Mouse (Mus musculus): ENCODE data around the gene Iqca. TPM values are rescaled to one million over a fixed set of nuclear protein-coding genes. Genes with fewer than 3 reads are reported as not detected.

Gene Iqca
- 6.6 TPM for polyA plus RNA-seq (2014; fragmentation: Illumina TruSeq; extraction: RNeasy Lipid Tissue Mini Kit (QIAGEN cat#74804))

GRCm38 (mm10) chr1:90153099-90153744 is at the start of gene Iqca:
Gene Iqca (minus strand): TSS chr1:90153401.

GRCm38 (mm10) chr1:90014446-90014845 is 138.8 kb downstream of the Iqca start, which contains the start of gene Asb18:
Gene Asb18 (minus strand): TSS chr1:90014666.

Other genes starting within 250 kb of the Iqca start
- 4.2 TPM for gene Gbx2, start 222.2 kb downstream of the Iqca start, polyA plus RNA-seq (2014; fragmentation: Illumina TruSeq; extraction: RNeasy Lipid Tissue Mini Kit (QIAGEN cat#74804))
- gene Asb18, start 138.7 kb downstream of the Iqca start, polyA plus RNA-seq (2014; fragmentation: Illumina TruSeq; extraction: RNeasy Lipid Tissue Mini Kit (QIAGEN cat#74804)) = not detected
- 7.6 TPM for gene Ackr3, start 50.6 kb upstream of the Iqca start, polyA plus RNA-seq (2014; fragmentation: Illumina TruSeq; extraction: RNeasy Lipid Tissue Mini Kit (QIAGEN cat#74804))